Mouse (Mus musculus): ENCODE measurements at regions not wholly inside any gene's neighbourhood (a gene's known extent, or its start where the extent isn't known, plus 50 kb on each side); places are given as distances from the start of the nearest gene placed in this dataset.

DNA sequence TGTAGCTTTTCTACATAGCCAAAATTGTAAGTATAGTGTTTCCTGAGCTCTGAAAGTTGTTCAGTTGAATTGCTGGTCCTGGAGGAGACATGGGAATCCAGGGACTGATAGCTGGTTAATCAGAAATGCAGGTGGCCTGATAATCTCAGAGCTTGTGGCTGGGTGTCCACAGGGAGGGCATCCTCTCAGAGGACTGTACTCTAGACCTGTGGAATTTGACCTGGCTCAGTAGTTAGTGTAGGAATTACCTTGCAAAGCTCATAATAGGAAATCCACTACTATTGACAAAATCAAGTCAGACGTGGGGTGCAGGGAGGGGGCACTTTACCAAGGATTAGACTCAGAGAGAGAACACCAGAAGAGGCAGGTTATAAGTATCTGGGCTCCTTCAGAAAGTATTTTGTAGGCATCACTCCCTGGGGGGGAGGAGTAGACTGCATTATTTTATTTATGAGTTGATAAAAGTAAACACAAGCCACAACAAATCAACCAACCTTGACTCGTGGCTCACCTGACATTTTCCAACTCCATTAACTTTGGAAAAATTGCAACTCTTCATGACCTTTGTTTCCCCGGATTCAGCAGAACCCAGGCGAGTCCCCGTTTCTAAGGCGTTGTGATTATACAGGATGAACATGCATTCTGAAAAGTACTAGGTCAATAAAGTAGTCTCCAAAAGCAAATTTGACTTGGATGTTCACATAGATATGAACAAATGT is 357.9 kb upstream of the Ddhd1 start:
- 80% methylated on average over 6 of the region's 6 CpGs for WGBS
- H3K27ac ChIP-seq (ENCODE audit: low read length): no peak overlapping the region

DNA sequence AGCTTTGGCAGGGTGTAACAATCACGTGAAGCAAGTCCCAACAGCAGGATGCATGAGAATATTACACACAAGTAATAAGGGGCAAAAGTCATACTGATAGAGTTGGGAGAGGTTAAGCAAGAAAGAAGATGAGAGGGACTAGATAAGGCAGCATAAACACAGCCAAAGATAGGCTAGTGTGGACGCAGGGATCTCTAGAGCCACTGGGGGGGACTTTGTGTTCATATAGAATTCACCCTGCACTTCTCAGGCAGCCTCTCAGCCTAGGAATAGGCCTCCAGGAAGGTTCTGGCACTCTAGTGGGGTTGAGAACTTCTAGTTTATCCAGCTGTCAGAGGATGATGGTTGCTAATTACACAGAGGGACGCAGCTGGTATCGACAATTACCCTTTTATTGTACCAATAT is 358.8 kb upstream of the Ddhd1 start:
- ATAC-seq (replicated peaks; ENCODE audit: extremely low read depth, insufficient read depth, low FRiP score): no peak
- WGBS: 47% methylated on average over 4 of the region's 4 CpGs

More for the DNA sequence above, 357.9 kb upstream of the Ddhd1 start:
- no peak overlapping the region for H3K4me3 ChIP-seq (ENCODE audit: low read length)
- H3K9me3 ChIP-seq (replicated peaks; ENCODE audit: control insufficient read depth, low read length): no peaks in the 10 kb centered on the region
- peaks cover 4% of the 10 kb centered on the region; the same call in 1 of the 2 replicates for H3K4me1 ChIP-seq (ENCODE audit: control insufficient read depth, insufficient read depth, low read length)
- H3K36me3 ChIP-seq (ENCODE audit: control insufficient read depth, insufficient read depth): no peaks in the 10 kb centered on the region
- H3K4me2 ChIP-seq (ENCODE audit: low read depth, low read length): no peak overlapping the region
- H3K27me3 ChIP-seq (ENCODE audit: control insufficient read depth, insufficient read depth, low read length): no peaks in the 10 kb centered on the region
- no peak for ATAC-seq (replicated peaks; ENCODE audit: extremely low read depth, insufficient read depth, low FRiP score)
- no peak overlapping the region for H3K9ac ChIP-seq (ENCODE audit: low read length)

DNA sequence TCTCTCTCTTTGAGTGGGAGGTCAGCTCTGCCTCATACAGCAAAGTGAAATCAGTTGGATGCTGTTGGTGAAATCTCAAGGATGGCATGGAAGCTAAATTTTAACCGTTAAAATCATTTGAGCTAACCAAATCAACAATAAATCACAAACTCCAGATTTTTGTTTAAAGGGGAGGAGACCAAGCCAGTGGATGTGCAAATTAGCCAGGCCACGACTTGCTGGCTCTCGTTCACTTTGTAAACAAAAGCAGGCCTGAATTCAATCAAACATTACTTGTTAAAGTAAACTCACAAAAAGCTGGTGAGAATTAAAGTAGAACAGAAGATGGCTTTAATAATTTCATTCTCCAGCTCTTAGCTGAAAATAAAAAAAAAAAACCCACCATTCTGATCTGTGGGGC is 359.3 kb upstream of the Ddhd1 start:
- Histone ChIP-seq H3K4me1 (ENCODE audit: control insufficient read depth, insufficient read depth, low read length) (peaks cover 4% of the 10 kb centered on the region; the same call in 1 of the 2 replicates), H3K4me3 (ENCODE audit: low read length) (no peak overlapping the region), H3K4me2 (ENCODE audit: low read depth, low read length) (no peak overlapping the region), H3K27ac (ENCODE audit: low read length) (no peak overlapping the region), H3K27me3 (ENCODE audit: control insufficient read depth, insufficient read depth, low read length) (no peaks in the 10 kb centered on the region), H3K9me3 (replicated peaks; ENCODE audit: control insufficient read depth, low read length) (no peaks in the 10 kb centered on the region), H3K36me3 (ENCODE audit: control insufficient read depth, insufficient read depth) (no peaks in the 10 kb centered on the region), H3K9ac (ENCODE audit: low read length) (no peak overlapping the region)
- WGBS: 71% methylated on average over 3 of the region's 3 CpGs
- ATAC-seq (replicated peaks; ENCODE audit: extremely low read depth, insufficient read depth, low FRiP score): no peak

More for the DNA sequence above, 358.8 kb upstream of the Ddhd1 start:
- Histone ChIP-seq H3K4me1 (ENCODE audit: control insufficient read depth, insufficient read depth, low read length) (peaks cover 4% of the 10 kb centered on the region; the same call in 1 of the 2 replicates), H3K27me3 (ENCODE audit: control insufficient read depth, insufficient read depth, low read length) (no peaks in the 10 kb centered on the region), H3K4me2 (ENCODE audit: low read depth, low read length) (no peak overlapping the region), H3K36me3 (ENCODE audit: control insufficient read depth, insufficient read depth) (no peaks in the 10 kb centered on the region), H3K9me3 (replicated peaks; ENCODE audit: control insufficient read depth, low read length) (no peaks in the 10 kb centered on the region), H3K4me3 (ENCODE audit: low read length) (no peak overlapping the region), H3K9ac (ENCODE audit: low read length) (no peak overlapping the region), H3K27ac (ENCODE audit: low read length) (no peak overlapping the region)

DNA sequence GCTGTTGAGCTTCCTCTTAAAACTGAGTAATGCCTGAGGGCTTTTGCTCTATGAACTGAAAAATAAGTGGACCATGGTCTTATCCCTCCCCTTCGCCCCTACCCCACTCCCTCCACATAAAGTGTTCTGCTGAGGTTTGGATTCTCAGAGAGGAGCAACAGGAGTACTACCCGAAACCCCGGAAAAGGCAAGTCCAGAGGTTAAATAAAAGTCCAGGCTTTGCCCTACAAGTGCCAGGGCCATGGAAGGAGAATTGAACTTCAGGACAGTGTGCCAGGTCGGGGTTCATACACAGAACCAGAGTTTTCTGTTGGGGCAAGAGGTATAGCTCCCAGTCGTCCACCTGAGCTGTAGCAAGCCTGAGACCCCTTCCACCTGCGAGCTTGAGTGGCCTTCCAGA is 360.0 kb upstream of the Ddhd1 start:
- Histone ChIP-seq H3K27me3 (ENCODE audit: control insufficient read depth, insufficient read depth, low read length) (no peaks in the 10 kb centered on the region), H3K36me3 (ENCODE audit: control insufficient read depth, insufficient read depth) (no peaks in the 10 kb centered on the region), H3K9me3 (replicated peaks; ENCODE audit: control insufficient read depth, low read length) (no peaks in the 10 kb centered on the region), H3K4me3 (ENCODE audit: low read length) (no peak overlapping the region), H3K4me2 (ENCODE audit: low read depth, low read length) (no peak overlapping the region), H3K9ac (ENCODE audit: low read length) (no peak overlapping the region), H3K4me1 (ENCODE audit: control insufficient read depth, insufficient read depth, low read length) (peaks cover 4% of the 10 kb centered on the region; the same call in 1 of the 2 replicates), H3K27ac (ENCODE audit: low read length) (no peak overlapping the region)
- WGBS: 67% methylated on average over 6 of the region's 6 CpGs
- no peak for ATAC-seq (replicated peaks; ENCODE audit: extremely low read depth, insufficient read depth, low FRiP score)

DNA sequence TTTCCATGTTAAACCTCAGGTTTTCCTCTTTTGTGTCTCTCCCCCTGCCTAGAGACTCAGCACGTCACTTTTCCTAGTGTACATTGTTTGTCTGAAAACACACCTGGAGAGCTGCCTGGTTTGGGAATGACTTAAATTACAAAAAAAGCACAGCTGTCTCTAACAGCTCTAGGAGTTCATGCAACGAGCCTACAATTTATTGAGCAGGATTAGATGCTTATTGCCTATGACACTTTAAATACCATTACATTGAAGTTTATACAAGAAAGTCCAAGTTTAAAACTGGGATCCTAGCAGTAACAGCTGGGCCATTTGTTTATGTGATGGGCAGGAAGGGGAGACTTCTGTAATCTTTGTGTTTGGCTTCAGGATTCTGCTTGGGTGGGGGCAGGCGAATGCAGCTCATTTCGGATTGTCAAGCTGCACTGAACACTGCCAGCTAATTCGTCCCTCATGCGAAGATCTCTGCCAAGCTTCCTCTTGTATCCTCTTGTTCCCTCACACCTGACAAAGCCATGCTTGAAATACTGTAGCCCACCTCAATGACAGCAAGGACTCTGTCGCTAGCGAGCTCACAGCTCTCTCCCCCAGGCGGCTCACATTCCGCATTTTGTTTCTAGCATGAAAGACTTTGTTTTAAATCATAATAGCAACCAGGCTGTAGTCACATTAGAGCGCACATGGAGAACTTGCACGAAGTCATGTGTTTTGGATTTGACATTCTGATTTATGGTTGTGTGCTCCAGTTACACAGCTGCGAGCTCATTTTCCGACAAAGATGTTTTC is 359.8 kb upstream of the Gm15217 start:
- ATAC-seq (replicated peaks; ENCODE audit: extremely low read depth, insufficient read depth, low FRiP score): no peak
- Histone ChIP-seq H3K36me3 (ENCODE audit: control insufficient read depth, insufficient read depth) (no peaks in the 10 kb centered on the region), H3K27me3 (ENCODE audit: control insufficient read depth, insufficient read depth, low read length) (no peaks in the 10 kb centered on the region), H3K9me3 (replicated peaks; ENCODE audit: control insufficient read depth, low read length) (no peaks in the 10 kb centered on the region), H3K4me1 (ENCODE audit: control insufficient read depth, insufficient read depth, low read length) (peaks cover 4% of the 10 kb centered on the region; the same call in 1 of the 2 replicates), H3K9ac (ENCODE audit: low read length) (no peak overlapping the region), H3K4me2 (ENCODE audit: low read depth, low read length) (no peak overlapping the region), H3K27ac (ENCODE audit: low read length) (no peak overlapping the region), H3K4me3 (ENCODE audit: low read length) (no peak overlapping the region)
- WGBS: 68% methylated on average over 14 of the region's 14 CpGs

DNA sequence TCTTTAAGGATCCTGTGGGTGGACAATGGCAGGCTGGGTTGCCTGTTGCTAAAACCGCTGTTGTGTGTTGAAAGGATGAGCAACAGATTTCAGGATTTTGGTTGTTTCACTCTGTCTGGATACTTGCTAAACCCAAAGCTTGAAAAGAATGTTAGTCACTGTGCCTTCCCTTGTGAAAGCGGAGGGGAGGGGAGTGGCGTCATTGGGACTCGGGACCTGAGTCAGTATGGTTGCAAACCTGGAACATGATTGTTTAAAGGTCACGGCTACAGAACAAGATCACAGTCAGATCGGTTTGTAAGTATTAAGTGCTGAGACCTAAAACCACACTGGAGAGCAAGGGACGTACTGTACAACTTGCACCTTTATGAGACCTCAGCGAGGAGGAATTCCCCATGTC is 344.9 kb upstream of the Gm15217 start:
- H3K36me3 ChIP-seq (ENCODE audit: control insufficient read depth, insufficient read depth): no peaks in the 10 kb centered on the region
- H3K4me3 ChIP-seq (ENCODE audit: low read length): no peak overlapping the region
- no peaks in the 10 kb centered on the region for H3K27me3 ChIP-seq (ENCODE audit: control insufficient read depth, insufficient read depth, low read length)
- 82% methylated on average over 8 of the region's 8 CpGs for WGBS
- no peak overlapping the region for H3K27ac ChIP-seq (ENCODE audit: low read length)
- no peaks in the 10 kb centered on the region for H3K4me1 ChIP-seq (ENCODE audit: control insufficient read depth, insufficient read depth, low read length)
- H3K9ac ChIP-seq (ENCODE audit: low read length): no peak overlapping the region
- ATAC-seq (replicated peaks; ENCODE audit: extremely low read depth, insufficient read depth, low FRiP score): no peak
- no peaks in the 10 kb centered on the region for H3K9me3 ChIP-seq (replicated peaks; ENCODE audit: control insufficient read depth, low read length)
- H3K4me2 ChIP-seq (ENCODE audit: low read depth, low read length): no peak overlapping the region

DNA sequence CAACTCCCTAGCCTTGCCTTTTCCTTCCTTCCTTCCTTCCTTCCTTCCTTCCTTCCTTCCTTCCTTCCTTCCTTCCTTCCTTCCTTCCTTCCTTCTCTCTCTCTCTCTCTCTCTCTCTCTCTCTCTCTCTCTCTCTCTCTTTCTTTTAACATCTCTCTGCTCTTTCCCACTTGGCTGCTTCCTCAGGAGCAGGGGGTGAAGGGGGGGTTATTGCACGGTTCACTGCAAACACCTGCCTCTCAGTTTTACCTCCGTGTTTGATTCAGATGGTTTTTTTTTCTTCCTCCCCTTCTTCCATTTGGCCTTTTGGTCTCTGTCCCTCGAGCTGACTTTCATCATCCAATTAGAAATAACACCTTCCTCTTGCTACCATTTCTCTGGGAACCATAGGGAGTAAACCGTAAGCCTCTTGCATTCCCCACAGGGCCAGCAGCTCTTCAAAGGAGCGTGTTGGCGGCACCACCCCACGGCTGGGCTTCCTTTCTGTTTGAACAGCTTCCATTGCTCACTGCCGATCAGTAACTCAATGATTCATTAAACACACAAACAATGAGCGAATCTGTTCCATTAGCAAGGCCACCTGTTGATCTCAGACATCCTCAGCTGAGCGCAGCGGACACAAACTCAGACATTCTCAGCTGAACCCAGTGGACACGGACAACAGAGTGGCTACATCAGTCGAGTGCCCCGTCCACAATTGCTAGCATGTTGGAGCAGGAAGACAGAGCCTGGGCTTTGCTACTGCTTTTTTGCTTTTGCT is 318.4 kb upstream of the Gm15217 start:
- no peak for ATAC-seq (replicated peaks; ENCODE audit: extremely low read depth, insufficient read depth, low FRiP score)
- no peak overlapping the region for H3K27ac ChIP-seq (ENCODE audit: low read length)
- 26% methylated on average over 14 of the region's 14 CpGs for WGBS
- H3K9ac ChIP-seq (ENCODE audit: low read length): no peak overlapping the region
- no peaks in the 10 kb centered on the region for H3K9me3 ChIP-seq (replicated peaks; ENCODE audit: control insufficient read depth, low read length)
- H3K27me3 ChIP-seq (ENCODE audit: control insufficient read depth, insufficient read depth, low read length): no peaks in the 10 kb centered on the region
- H3K4me2 ChIP-seq (ENCODE audit: low read depth, low read length): peak overlapping the region; percentile 47
- no peaks in the 10 kb centered on the region for H3K4me1 ChIP-seq (ENCODE audit: control insufficient read depth, insufficient read depth, low read length)
- H3K36me3 ChIP-seq (ENCODE audit: control insufficient read depth, insufficient read depth): no peaks in the 10 kb centered on the region
- H3K4me3 ChIP-seq (ENCODE audit: low read length): peak overlapping the region; percentile 25

DNA sequence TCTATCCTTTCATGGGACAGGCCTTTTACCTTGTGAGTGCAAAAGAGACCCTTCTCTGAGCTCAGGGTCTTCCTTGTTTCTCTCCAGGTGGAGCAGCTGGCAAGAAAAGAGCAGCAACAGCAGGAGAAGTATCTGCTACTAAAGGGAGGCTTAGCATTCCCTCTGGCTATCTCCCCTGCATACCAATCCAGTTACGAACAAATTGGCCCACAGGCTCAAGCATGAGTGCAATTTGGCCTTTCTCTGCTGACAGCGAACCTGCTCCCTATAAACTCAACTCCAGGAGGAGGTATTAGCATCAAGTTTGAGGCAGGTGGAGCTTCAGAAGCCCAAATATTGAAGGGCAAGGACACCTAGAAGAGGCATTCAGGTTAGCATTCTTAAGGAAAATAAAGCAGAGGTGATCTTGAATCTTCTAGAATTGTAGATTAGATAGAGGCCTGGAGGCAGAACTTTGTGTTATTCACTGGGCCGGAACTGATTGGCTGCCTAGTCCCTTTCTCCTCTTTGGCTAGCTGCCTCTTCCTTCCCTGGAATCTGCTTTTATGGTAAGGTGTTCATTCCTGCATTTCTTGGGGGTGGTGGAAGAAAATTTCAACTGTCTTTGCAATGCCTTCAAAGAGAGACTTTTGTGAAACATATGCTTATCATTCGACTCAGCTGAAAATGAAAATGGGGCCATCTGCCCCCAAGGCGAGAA is 312.0 kb upstream of the Gm15217 start:
- H3K4me3 ChIP-seq (ENCODE audit: low read length): no peak overlapping the region
- H3K9me3 ChIP-seq (replicated peaks; ENCODE audit: control insufficient read depth, low read length): no peaks in the 10 kb centered on the region
- H3K27me3 ChIP-seq (ENCODE audit: control insufficient read depth, insufficient read depth, low read length): no peaks in the 10 kb centered on the region
- H3K4me2 ChIP-seq (ENCODE audit: low read depth, low read length): peak overlapping the region; percentile 24; the same call in 1 of the 2 replicates
- ATAC-seq (replicated peaks; ENCODE audit: extremely low read depth, insufficient read depth, low FRiP score): peak; percentile 86
- peaks cover 16% of the 10 kb centered on the region for H3K4me1 ChIP-seq (ENCODE audit: control insufficient read depth, insufficient read depth, low read length)
- no peak overlapping the region for H3K9ac ChIP-seq (ENCODE audit: low read length)
- H3K27ac ChIP-seq (ENCODE audit: low read length): peak overlapping the region; percentile 79
- H3K36me3 ChIP-seq (ENCODE audit: control insufficient read depth, insufficient read depth): no peaks in the 10 kb centered on the region
- 41% methylated on average over 5 of the region's 5 CpGs for WGBS

Data from heart, embryonic 16.5 days (tissue).